Mouse (Mus musculus): ENCODE results near the gene Vmn1r24. TPM values are rescaled to one million over a fixed set of nuclear protein-coding genes. Genes with fewer than 3 reads are reported as not detected.
"Not testable (repeated sequence)": the region's sequence is repeated elsewhere in the genome, so short reads cannot be mapped to it uniquely, and the experiment has no call there.

Vmn1r24 gene
- polyA plus RNA-seq (2016; fragmentation: Nextera tagmentation; extraction: Ambion mirVana), result not detected in 2 replicates

DNA sequence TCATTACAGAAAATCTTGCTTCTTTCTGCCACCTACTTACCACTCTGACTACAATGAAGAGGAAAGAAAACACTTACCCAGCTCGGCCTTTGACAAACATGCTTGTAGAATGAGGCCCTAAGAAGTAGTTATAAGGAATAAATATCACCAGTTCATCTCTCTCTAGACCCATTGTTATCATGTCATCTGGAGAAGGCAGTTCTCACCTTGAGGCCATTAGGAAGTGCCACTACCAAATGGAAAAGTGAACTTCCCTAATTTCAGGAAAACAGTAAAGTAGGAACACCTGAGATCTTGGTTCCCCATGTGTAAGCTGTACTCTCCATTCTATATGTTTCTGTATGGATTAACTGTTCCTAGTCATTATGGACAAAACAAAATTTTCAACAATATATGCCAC lies at the start of gene Vmn1r24:
Gene Vmn1r24 (minus strand): TSS at position 101 of the 400 bp plus-strand sequence.
- DNase-seq (ENCODE audit: extremely low spot score, low spot score); H3K27me3 ChIP-seq (ENCODE audit: poor library complexity, severe bottlenecking); H3K4me3 ChIP-seq; H3K4me1 ChIP-seq; H3K36me3 ChIP-seq (replicated peaks); H3K9me3 ChIP-seq; H3K27ac ChIP-seq: not testable (repeated sequence)
- 90% methylated on average over 1 of the region's 1 CpGs for WGBS

DNA sequence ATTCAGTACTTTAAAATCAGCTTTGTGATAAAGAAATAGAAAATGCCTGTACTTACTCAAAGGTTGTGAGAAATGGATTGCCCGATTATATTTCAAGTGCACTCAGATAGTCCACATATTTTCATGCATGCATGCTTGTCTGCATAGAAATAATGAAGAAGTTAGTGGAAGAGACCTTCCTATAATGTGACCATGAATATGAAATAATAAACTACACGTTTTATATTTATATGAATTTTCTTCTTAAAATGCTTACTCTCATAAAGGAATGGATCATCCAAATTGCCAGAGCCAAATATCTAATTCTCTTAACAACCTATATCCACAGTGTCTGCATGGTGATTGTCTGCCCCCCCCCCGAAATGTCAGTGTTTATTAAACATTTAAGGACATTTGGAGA lies 19.4 kb upstream of the Vmn1r24 start, which contains the start of gene Vmn1r25:
Gene Vmn1r25 (minus strand): TSS at position 101 of the 400 bp plus-strand sequence.
- Histone ChIP-seq H3K36me3 (replicated peaks) (no peaks in the 10 kb centered on the region), H3K9me3 (no peaks in the 10 kb centered on the region), H3K4me3 (no peak within 1 kb of the TSS), H3K4me1 (no peaks in the 10 kb centered on the region), H3K27me3 (ENCODE audit: poor library complexity, severe bottlenecking) (no peaks in the 10 kb centered on the region), H3K27ac (no peak within 1 kb of the TSS)
- 79% methylated on average over 3 of the region's 3 CpGs for WGBS
- no peak for DNase-seq (ENCODE audit: extremely low spot score, low spot score)

DNA sequence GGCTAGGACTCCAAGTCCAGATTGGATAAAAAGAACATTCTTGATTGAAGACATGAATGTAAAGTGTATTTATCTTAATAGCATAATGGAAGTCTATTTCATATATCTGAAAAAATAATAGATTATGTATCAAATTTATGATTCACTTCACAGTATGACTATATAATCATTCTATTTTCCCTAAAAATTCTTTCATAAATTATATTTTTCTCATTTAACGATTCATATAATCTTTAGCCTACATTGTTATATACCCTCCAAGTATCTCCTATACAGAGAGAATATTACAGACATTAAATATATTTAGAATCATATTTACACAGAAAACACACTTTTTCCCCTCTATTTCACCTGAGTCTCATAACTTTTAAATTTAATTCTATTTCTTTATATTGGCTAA lies 34.6 kb downstream of the Vmn1r24 start, which contains the start of gene Vmn1r23:
Gene Vmn1r23 (minus strand): TSS at position 101 of the 400 bp plus-strand sequence.
- Histone ChIP-seq H3K27me3 (ENCODE audit: poor library complexity, severe bottlenecking) (no peaks in the 10 kb centered on the region), H3K9me3 (no peaks in the 10 kb centered on the region), H3K4me3 (no peak within 1 kb of the TSS), H3K4me1 (no peaks in the 10 kb centered on the region), H3K36me3 (replicated peaks) (no peaks in the 10 kb centered on the region), H3K27ac (no peak within 1 kb of the TSS)
- WGBS, result 91% methylated on average over 1 of the region's 1 CpGs
- DNase-seq (ENCODE audit: extremely low spot score, low spot score), result no peak

DNA sequence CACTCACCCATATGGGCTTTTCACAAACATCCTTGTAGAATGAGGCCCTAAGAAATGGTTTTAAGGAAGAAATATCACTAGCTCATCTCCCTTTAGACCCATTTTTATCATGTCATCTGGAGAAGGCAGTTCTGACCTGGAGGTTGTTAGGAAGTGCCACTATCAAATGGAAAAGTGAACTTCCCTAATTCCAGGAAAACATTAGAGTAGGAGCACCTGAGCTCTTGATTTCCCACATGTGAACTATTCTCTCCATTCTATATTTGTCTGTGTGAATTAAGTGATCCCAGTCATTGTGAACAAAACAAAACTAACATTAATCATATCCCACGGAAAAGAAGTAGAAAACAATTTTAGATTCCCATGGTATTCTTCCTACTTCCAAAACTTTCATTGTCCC lies 53.4 kb downstream of the Vmn1r24 start, which contains the start of gene Vmn1r22:
Gene Vmn1r22 (minus strand): TSS at position 101 of the 400 bp plus-strand sequence.
- H3K4me1 ChIP-seq, result no peaks in the 10 kb centered on the region
- WGBS, result 73% methylated on average over 1 of the region's 1 CpGs
- H3K36me3 ChIP-seq (replicated peaks), result no peaks in the 10 kb centered on the region
- no peaks in the 10 kb centered on the region for H3K27me3 ChIP-seq (ENCODE audit: poor library complexity, severe bottlenecking)
- peaks cover 3% of the 10 kb centered on the region; the same call in 1 of the 2 replicates for H3K9me3 ChIP-seq
- no peak for DNase-seq (ENCODE audit: extremely low spot score, low spot score)
- no peak within 1 kb of the TSS for H3K27ac ChIP-seq
- no peak within 1 kb of the TSS for H3K4me3 ChIP-seq

Other genes starting within 250 kb of the Vmn1r24 start
- gene Vopp1, start 136.3 kb downstream of the Vmn1r24 start, polyA plus RNA-seq (2016; fragmentation: Nextera tagmentation; extraction: Ambion mirVana), result 59.8 and 60.7 TPM in 2 replicates
- gene Vmn1r21, start 111.2 kb downstream of the Vmn1r24 start, polyA plus RNA-seq (2016; fragmentation: Nextera tagmentation; extraction: Ambion mirVana), result not detected in 2 replicates
- not detected in 2 replicates for gene Vmn1r22, start 53.5 kb downstream of the Vmn1r24 start, polyA plus RNA-seq (2016; fragmentation: Nextera tagmentation; extraction: Ambion mirVana)
- gene Vmn1r23, start 34.7 kb downstream of the Vmn1r24 start, polyA plus RNA-seq (2016; fragmentation: Nextera tagmentation; extraction: Ambion mirVana), result not detected in 2 replicates
- gene Vmn1r25, start 19.3 kb upstream of the Vmn1r24 start, polyA plus RNA-seq (2016; fragmentation: Nextera tagmentation; extraction: Ambion mirVana), result not detected in 2 replicates
- gene Vmn1r26, start 53.7 kb upstream of the Vmn1r24 start, polyA plus RNA-seq (2016; fragmentation: Nextera tagmentation; extraction: Ambion mirVana), result not detected in 2 replicates

All from forebrain, embryonic 10.5 days (tissue).